Mouse (Mus musculus) spleen, adult 2 months (tissue): ENCODE results near the gene Pcnx4.

Experiments used
- CTCF ChIP-seq: fragments of 200-500 bp; IDR thresholded peaks from 2 replicates; pipeline ENCODE4 v1.5.1; 2011; ENCODE audit warnings: mild to moderate bottlenecking, inconsistent platforms; ENCODE audit not compliant: insufficient read depth, insufficient read length, insufficient replicate concordance; ENCODE audit errors: extremely low read depth
- POLR2A ChIP-seq: fragments of 200-500 bp; IDR thresholded peaks from 2 replicates; pipeline ENCODE4 v1.6.1; 2011; ENCODE audit warnings: low read depth, low read length, inconsistent platforms

- TF ChIP-seq POLR2A (no peak), CTCF (no peak)
Measured at GRCm38 (mm10) chr12:72487498-72487897, 48.7 kb upstream of the Pcnx4 start.
